8 mouse cellular contexts compared by ENCODE assay signal in genomic region chr8:108714636-108715415, GRCm38 (mm10).
DNase-seq lines count a peak whose midpoint lies in the region; ATAC-seq and TF ChIP-seq lines count a peak whose summit lies in the region.

No protein-coding gene starts in this region.

- peaks cover 2% of the 10 kb centered on the region for H3K4me1 ChIP-seq in bone marrow, adult 2 months (ENCODE audit: control insufficient read depth, insufficient read depth, low read length)
- peaks cover 69% of the 10 kb centered on the region for H3K4me1 ChIP-seq in hindbrain, embryonic 15.5 days (replicated peaks)
- H3K4me1 ChIP-seq in limb, embryonic 15.5 days, result peaks cover 81% of the 10 kb centered on the region
- H3K4me1 ChIP-seq in midbrain, embryonic 13.5 days (replicated peaks), result peaks cover 96% of the 10 kb centered on the region
- peaks cover 15% of the 10 kb centered on the region for H3K4me1 ChIP-seq in stomach, postnatal 0 days (replicated peaks; ENCODE audit: control insufficient read depth, insufficient read depth)

- H3K27ac ChIP-seq in bone marrow, adult 2 months (ENCODE audit: control insufficient read depth, insufficient read depth, low read depth, low read length, poor library complexity), result peak overlapping the region; percentile 90
- peak overlapping the region; percentile 93 for H3K27ac ChIP-seq in hindbrain, embryonic 15.5 days (replicated peaks)
- H3K27ac ChIP-seq in limb, embryonic 15.5 days, result peak overlapping the region; percentile 95
- H3K27ac ChIP-seq in midbrain, embryonic 13.5 days, result peak overlapping the region; percentile 100
- peak overlapping the region; percentile 96 for H3K27ac ChIP-seq in stomach, postnatal 0 days (replicated peaks)

- peak; percentile 85 for ATAC-seq in hindbrain, embryonic 15.5 days (ENCODE audit: low FRiP score, low read depth)
- peak; percentile 67 for ATAC-seq in limb, embryonic 15.5 days (ENCODE audit: insufficient number of reproducible peaks, low FRiP score, low TSS enrichment, low read depth)
- peak; percentile 86 for ATAC-seq in midbrain, embryonic 13.5 days
- ATAC-seq in stomach, postnatal 0 days (ENCODE audit: low FRiP score, low TSS enrichment), result peak; percentile 84

- WGBS in bone marrow, adult 2 months, result 1% methylated on average over 73 of the region's 84 CpGs
- WGBS in hindbrain, embryonic 15.5 days, result under 1% methylated on average over 49 of the region's 84 CpGs
- WGBS in limb, embryonic 15.5 days, result under 1% methylated on average over 68 of the region's 84 CpGs
- under 1% methylated on average over 52 of the region's 84 CpGs for WGBS in midbrain, embryonic 13.5 days
- under 1% methylated on average over 41 of the region's 84 CpGs for WGBS in stomach, postnatal 0 days

- TF ChIP-seq CTCF in bone marrow, adult 2 months (IDR thresholded peaks at IDR 0.05; ENCODE audit: control insufficient read depth, insufficient read depth, low read length), result peak; percentile 28; the same call in 1 of the 2 replicates
- TF ChIP-seq CTCF in stomach, postnatal 0 days (IDR thresholded peaks at IDR 0.05; ENCODE audit: low read depth), result peak; percentile 48

- TF ChIP-seq EP300 in stomach, postnatal 0 days (optimal IDR thresholded peaks at IDR 0.05), result no peak

- H3K4me3 ChIP-seq in bone marrow, adult 2 months (replicated peaks; ENCODE audit: control insufficient read depth, low read depth, low read length), result peak overlapping the region; percentile 58
- peak overlapping the region; percentile 62 for H3K4me3 ChIP-seq in hindbrain, embryonic 15.5 days
- peak overlapping the region; percentile 71 for H3K4me3 ChIP-seq in limb, embryonic 15.5 days
- H3K4me3 ChIP-seq in midbrain, embryonic 13.5 days (replicated peaks), result peak overlapping the region; percentile 83
- H3K4me3 ChIP-seq in stomach, postnatal 0 days (ENCODE audit: low read depth, low read length), result peak overlapping the region; percentile 81

- peak; percentile 50 to 58 for DNase-seq in cerebellum, postnatal 10 days
- DNase-seq in cerebellum, adult 9-11 months, result no peak
- peak; percentile 72 to 73 for DNase-seq in gastrocnemius, adult 8-10 months (ENCODE audit: low spot score in 2 of 2)
- DNase-seq in stomach, postnatal 0 days (ENCODE audit: low spot score), result peak; percentile 84

- peak overlapping the region; percentile 77 for H3K9ac ChIP-seq in hindbrain, embryonic 15.5 days
- peak overlapping the region; percentile 79 for H3K9ac ChIP-seq in limb, embryonic 15.5 days
- peak overlapping the region; percentile 100 for H3K9ac ChIP-seq in midbrain, embryonic 13.5 days (replicated peaks)
- peak overlapping the region; percentile 90 for H3K9ac ChIP-seq in stomach, postnatal 0 days (ENCODE audit: low read length)

- H3K4me2 ChIP-seq in hindbrain, embryonic 15.5 days, result peak overlapping the region; percentile 96
- peak overlapping the region; percentile 92 for H3K4me2 ChIP-seq in limb, embryonic 15.5 days
- peak overlapping the region; percentile 85 for H3K4me2 ChIP-seq in midbrain, embryonic 13.5 days (replicated peaks)
- peak overlapping the region; percentile 98 for H3K4me2 ChIP-seq in stomach, postnatal 0 days (replicated peaks; ENCODE audit: low read depth)

- H3K27me3 ChIP-seq in hindbrain, embryonic 15.5 days, result peaks cover 12% of the 10 kb centered on the region
- no peaks in the 10 kb centered on the region for H3K27me3 ChIP-seq in limb, embryonic 15.5 days
- H3K27me3 ChIP-seq in midbrain, embryonic 13.5 days, result peaks cover 2% of the 10 kb centered on the region; the same call in 1 of the 2 replicates
- H3K27me3 ChIP-seq in stomach, postnatal 0 days (ENCODE audit: control insufficient read depth, insufficient read depth, low read length), result no peaks in the 10 kb centered on the region

- peak; percentile 9; the same call in 1 of the 2 replicates for TF ChIP-seq POLR2A in bone marrow, adult 2 months (IDR thresholded peaks at IDR 0.05; ENCODE audit: borderline replicate concordance, control insufficient read depth, low read depth, low read length)

- no peaks in the 10 kb centered on the region for H3K36me3 ChIP-seq in hindbrain, embryonic 15.5 days
- no peaks in the 10 kb centered on the region for H3K36me3 ChIP-seq in limb, embryonic 15.5 days
- H3K36me3 ChIP-seq in midbrain, embryonic 13.5 days, result no peaks in the 10 kb centered on the region
- H3K36me3 ChIP-seq in stomach, postnatal 0 days (ENCODE audit: control insufficient read depth, insufficient read depth, low read length), result no peaks in the 10 kb centered on the region

- H3K9me3 ChIP-seq in hindbrain, embryonic 15.5 days, result no peaks in the 10 kb centered on the region
- no peaks in the 10 kb centered on the region for H3K9me3 ChIP-seq in limb, embryonic 15.5 days
- no peaks in the 10 kb centered on the region for H3K9me3 ChIP-seq in midbrain, embryonic 13.5 days
- H3K9me3 ChIP-seq in stomach, postnatal 0 days (ENCODE audit: control insufficient read depth, low read length), result no peaks in the 10 kb centered on the region
